Mouse (Mus musculus) layer of hippocampus, postnatal 36 days (tissue): ENCODE results near the gene Plcb2. TPM values are rescaled to one million over a fixed set of nuclear protein-coding genes. Genes with fewer than 3 reads are reported as not detected.

Source experiments
- total RNA-seq, 2 experiments: library from RNA; stranded (reverse); gene quantifications; 2 replicates each; pipeline ENCODE4 v1.2.3; 2021

Gene Plcb2
- total RNA-seq, 2 experiments from 2014 or later = 2.3 to 2.5 TPM

Other genes with a start within 250 kb of the Plcb2 start
- gene Srp14, start 248.7 kb downstream of the Plcb2 start, total RNA-seq = 100 to 1,000 TPM; 168 to 197 TPM
- 1 to 10 TPM; 1.9 to 3.8 TPM for gene Bmf, start 178.8 kb downstream of the Plcb2 start, total RNA-seq
- 1 to 10 TPM; 1.5 to 3.2 TPM for gene Bub1b, start 130.2 kb downstream of the Plcb2 start, total RNA-seq
- 10 to 100 TPM; 50.0 to 55.4 TPM for gene Pak6, start 65.1 kb downstream of the Plcb2 start, total RNA-seq
- 10 to 100 TPM; 14.6 to 16.9 TPM for gene Ankrd63, start 24.5 kb downstream of the Plcb2 start, total RNA-seq
- gene Inafm2, start 17.3 kb upstream of the Plcb2 start, total RNA-seq = 10 to 100 TPM; 64.8 to 66.9 TPM
- gene Ccdc9b, start 34.2 kb upstream of the Plcb2 start, total RNA-seq = 1 to 10 TPM; 6.4 to 6.5 TPM
- gene Phgr1, start 44.3 kb upstream of the Plcb2 start, total RNA-seq = not detected
- gene Disp2, start 51.3 kb upstream of the Plcb2 start, total RNA-seq = 100 to 1,000 TPM; 267 to 273 TPM
- 1 to 10 TPM; 1.5 to 2.2 TPM for gene Knstrn, start 85.6 kb upstream of the Plcb2 start, total RNA-seq
- gene Ivd, start 133.5 kb upstream of the Plcb2 start, total RNA-seq = 100 to 1,000 TPM in 1 of 2 experiments, 10 to 100 TPM in 1; 99.8 to 106 TPM
- 10 to 100 TPM; 51.3 to 55.6 TPM for gene Bahd1, start 171.9 kb upstream of the Plcb2 start, total RNA-seq
- gene Chst14, start 198.1 kb upstream of the Plcb2 start, total RNA-seq = 1 to 10 TPM; 2.7 to 2.9 TPM